Mouse (Mus musculus) brain, adult 10 weeks (tissue): Measurements from ENCODE around the gene Zc3h10. TPM values are rescaled to one million over a fixed set of nuclear protein-coding genes. Genes with fewer than 3 reads are reported as not detected.

Source experiments
- polyA plus RNA-seq: library from polyadenylated mRNA; stranded (reverse); fragments of 350-450 nt; fragmentation: Illumina TruSeq; extraction: RNeasy Lipid Tissue Mini Kit (QIAGEN cat#74804); gene quantifications from one replicate; pipeline ENCODE4 v1.2.3, GENCODE M21; 2015; ENCODE audit warnings: low read depth, low replicate concordance

The Zc3h10 gene
- 13.1 TPM for polyA plus RNA-seq

GRCm38 (mm10) chr10:128547361-128548032, at the start of gene Zc3h10:
Gene Zc3h10, minus strand, starts transcription at chr10:128547774.

GRCm38 (mm10) chr10:128589464-128590192, 42.1 kb upstream of the Zc3h10 start, which contains the start of gene Erbb3:
Gene Erbb3, minus strand, starts transcription at chr10:128589652.

GRCm38 (mm10) chr10:128565788-128566531, 18.4 kb upstream of the Zc3h10 start, which contains the start of gene Pa2g4:
Gene Pa2g4, minus strand, starts transcription at chr10:128565987.

GRCm38 (mm10) chr10:128548947-128549681, 1.5 kb upstream of the Zc3h10 start, which contains the start of gene Rpl41:
Gene Rpl41, minus strand, starts transcription at chr10:128549305.

GRCm38 (mm10) chr10:128525671-128526308, 21.8 kb downstream of the Zc3h10 start, which contains the start of gene Esyt1:
Gene Esyt1, minus strand, starts transcription at chr10:128525871.

GRCm38 (mm10) chr10:128498590-128498989, 49.0 kb downstream of the Zc3h10 start, which contains the start of gene Myl6b:
Gene Myl6b, minus strand, starts transcription at chr10:128498685.

GRCm38 (mm10) chr10:128493695-128494666, 53.6 kb downstream of the Zc3h10 start, which contains the start of gene Myl6:
Gene Myl6, minus strand, starts transcription at chr10:128494145.

Other genes starting within 250 kb of the Zc3h10 start
- 0.46 TPM for gene Il23a, start 249.0 kb downstream of the Zc3h10 start, polyA plus RNA-seq
- 13.7 TPM for gene Pan2, start 244.4 kb downstream of the Zc3h10 start, polyA plus RNA-seq
- 94.6 TPM for gene Cnpy2, start 225.3 kb downstream of the Zc3h10 start, polyA plus RNA-seq
- 216 TPM for gene Cs, start 210.0 kb downstream of the Zc3h10 start, polyA plus RNA-seq
- gene Coq10a, start 178.8 kb downstream of the Zc3h10 start, polyA plus RNA-seq: 67.8 TPM
- gene Ankrd52, start 170.7 kb downstream of the Zc3h10 start, polyA plus RNA-seq: 25.4 TPM
- gene Slc39a5, start 146.5 kb downstream of the Zc3h10 start, polyA plus RNA-seq: 0.57 TPM
- 120 TPM for gene Nabp2, start 136.3 kb downstream of the Zc3h10 start, polyA plus RNA-seq
- gene Rnf41, start 136.1 kb downstream of the Zc3h10 start, polyA plus RNA-seq: 73.7 TPM
- 140 TPM for gene Smarcc2, start 88.5 kb downstream of the Zc3h10 start, polyA plus RNA-seq
- gene Myl6, start 53.6 kb downstream of the Zc3h10 start, polyA plus RNA-seq: 1,213 TPM
- 33.8 TPM for gene Myl6b, start 49.1 kb downstream of the Zc3h10 start, polyA plus RNA-seq
- gene Esyt1, start 21.9 kb downstream of the Zc3h10 start, polyA plus RNA-seq: 8.8 TPM
- 1,818 TPM for gene Rpl41, start 1.5 kb upstream of the Zc3h10 start, polyA plus RNA-seq
- gene Pa2g4, start 18.2 kb upstream of the Zc3h10 start, polyA plus RNA-seq: 67.6 TPM
- 6.3 TPM for gene Erbb3, start 41.9 kb upstream of the Zc3h10 start, polyA plus RNA-seq
- 372 TPM for gene Rps26, start 79.0 kb upstream of the Zc3h10 start, polyA plus RNA-seq
- gene Ikzf4, start 98.2 kb upstream of the Zc3h10 start, polyA plus RNA-seq: 6.7 TPM
- gene Suox, start 126.3 kb upstream of the Zc3h10 start, polyA plus RNA-seq: 13.6 TPM
- gene Rab5b, start 148.5 kb upstream of the Zc3h10 start, polyA plus RNA-seq: 144 TPM
- 1.2 TPM for gene Pmel, start 156.4 kb upstream of the Zc3h10 start, polyA plus RNA-seq
- 3.0 TPM for gene Cdk2, start 157.3 kb upstream of the Zc3h10 start, polyA plus RNA-seq
- gene Dgka, start 197.1 kb upstream of the Zc3h10 start, polyA plus RNA-seq: 7.5 TPM
- gene Pym1, start 200.1 kb upstream of the Zc3h10 start, polyA plus RNA-seq: 35.5 TPM
- 0.30 TPM for gene Mmp19, start 243.1 kb upstream of the Zc3h10 start, polyA plus RNA-seq